Mouse (Mus musculus) lung, embryonic 16.5 days (tissue): Measurements from ENCODE around the gene Fhad1. TPM values are rescaled to one million over a fixed set of nuclear protein-coding genes. Genes with fewer than 3 reads are reported as not detected.

Source experiments
- ATAC-seq: fragments of 200-750 bp; cut with Nextera tagmentation; 2 replicates; pipeline ENCODE4 v1.8.0; 2017; ENCODE audit warnings: low read depth, mild to moderate bottlenecking, moderate library complexity
- H3K27ac ChIP-seq: fragments of 300-500 bp; sonication (generic); 2 replicates; pipeline ENCODE4 v1.5.1; 2014; ENCODE audit warnings: mild to moderate bottlenecking, control low read depth, low read length
- H3K27me3 ChIP-seq: fragments of 300-500 bp; sonication (generic); 2 replicates; pipeline ENCODE4 v1.6.1; 2014; ENCODE audit warnings: low read depth, low read length, mixed read lengths; ENCODE audit not compliant: control insufficient read depth, insufficient read depth
- H3K36me3 ChIP-seq: fragments of 300-500 bp; sonication (generic); 2 replicates; pipeline ENCODE4 v1.6.1; 2014; ENCODE audit warnings: low read length; ENCODE audit not compliant: control insufficient read depth, insufficient read depth
- H3K4me1 ChIP-seq: fragments of 300-500 bp; sonication (generic); replicated peaks from 2 replicates; pipeline ENCODE4 v1.6.1; 2014; ENCODE audit warnings: low read length, mixed read lengths; ENCODE audit not compliant: control insufficient read depth, insufficient read depth
- H3K4me2 ChIP-seq: fragments of 300-500 bp; sonication (generic); 2 replicates; pipeline ENCODE4 v1.6.1; 2014; ENCODE audit warnings: low read depth, low read length, control low read depth
- H3K4me3 ChIP-seq: fragments of 300-500 bp; sonication (generic); 2 replicates; pipeline ENCODE4 v1.5.1; 2014; ENCODE audit warnings: mild to moderate bottlenecking, low read length, control low read depth
- H3K9ac ChIP-seq: fragments of 300-500 bp; sonication (generic); 2 replicates; pipeline ENCODE4 v1.6.1; 2014; ENCODE audit warnings: low read length, control low read depth
- H3K9me3 ChIP-seq: fragments of 300-500 bp; sonication (generic); 2 replicates; pipeline ENCODE4 v1.6.1; 2016; ENCODE audit warnings: low read length; ENCODE audit not compliant: control insufficient read depth
- WGBS: fragments of 180-500 bp; shearing (Covaris S2); extraction: QIAGEN DNeasy Blood & Tissue Kit; methylation state at CpG from one replicate; pipeline ENCODE4 v1.1.7; 2014; 5-methylcytosine and 5-hydroxymethylcytosine counted together
- polyA plus RNA-seq: library from polyadenylated mRNA; unstranded; fragments of >200 nt; fragmentation: Nextera tagmentation; extraction: Ambion mirVana; gene quantifications from 2 replicates; pipeline ENCODE4 v1.2.1, GENCODE M21; 2015

Gene Fhad1
- polyA plus RNA-seq, 1 experiment from 2014 or later = 3.3 TPM

GRCm38 (mm10) chr4:141993347-141994061 lies 21.4 kb downstream of the Fhad1 start:
- no peaks in the 10 kb centered on the region for H3K36me3 ChIP-seq
- no peak overlapping the region for H3K4me3 ChIP-seq
- H3K9ac ChIP-seq = no peak overlapping the region
- no peak overlapping the region for H3K27ac ChIP-seq
- no peaks in the 10 kb centered on the region for H3K9me3 ChIP-seq
- no peaks in the 10 kb centered on the region for H3K27me3 ChIP-seq
- ATAC-seq = 0 out of 2 replicates have a peak, but pooled peaks have one; percentile 20
- 64% methylated on average over 5 of the region's 5 CpGs for WGBS
- H3K4me1 ChIP-seq = peaks cover 8% of the 10 kb centered on the region; the same call in 1 of the 2 replicates
- no peak overlapping the region for H3K4me2 ChIP-seq

- Histone ChIP-seq H3K4me1 (peaks cover 8% of the 10 kb centered on the region; the same call in 1 of the 2 replicates), H3K36me3 (no peaks in the 10 kb centered on the region), H3K27me3 (no peaks in the 10 kb centered on the region), H3K9me3 (no peaks in the 10 kb centered on the region), H3K9ac (no peak overlapping the region), H3K27ac (no peak overlapping the region), H3K4me3 (no peak overlapping the region), H3K4me2 (no peak overlapping the region)
- WGBS = 70% methylated on average over 14 of the region's 14 CpGs
- ATAC-seq = no peak
Observed at GRCm38 (mm10) chr4:141992530-141993204, 22.2 kb downstream of the Fhad1 start.

- Histone ChIP-seq H3K27me3 (no peaks in the 10 kb centered on the region), H3K9ac (no peak overlapping the region), H3K4me2 (no peak overlapping the region), H3K9me3 (no peaks in the 10 kb centered on the region), H3K27ac (no peak overlapping the region), H3K4me3 (no peak overlapping the region), H3K36me3 (no peaks in the 10 kb centered on the region), H3K4me1 (no peaks in the 10 kb centered on the region)
- 72% methylated on average over 1 of the region's 1 CpGs for WGBS
- no peak for ATAC-seq
Observed at GRCm38 (mm10) chr4:141988178-141988577, 26.7 kb downstream of the Fhad1 start.

GRCm38 (mm10) chr4:141983689-141984088 lies 31.2 kb downstream of the Fhad1 start:
- Histone ChIP-seq H3K4me3 (no peak overlapping the region), H3K27me3 (no peaks in the 10 kb centered on the region), H3K9me3 (no peaks in the 10 kb centered on the region), H3K36me3 (no peaks in the 10 kb centered on the region), H3K4me1 (no peaks in the 10 kb centered on the region), H3K4me2 (no peak overlapping the region), H3K9ac (no peak overlapping the region), H3K27ac (no peak overlapping the region)
- 65% methylated on average over 3 of the region's 3 CpGs for WGBS
- ATAC-seq = no peak

- WGBS = 55% methylated on average over 3 of the region's 3 CpGs
- no peak for ATAC-seq
- H3K27me3 ChIP-seq = no peaks in the 10 kb centered on the region
Observed at GRCm38 (mm10) chr4:141981475-141981874, 33.4 kb downstream of the Fhad1 start.

GRCm38 (mm10) chr4:141978582-141978981 lies 36.3 kb downstream of the Fhad1 start:
- no peaks in the 10 kb centered on the region for H3K36me3 ChIP-seq
- no peak overlapping the region for H3K4me2 ChIP-seq
- ATAC-seq = no peak
- H3K4me3 ChIP-seq = no peak overlapping the region
- no peaks in the 10 kb centered on the region for H3K4me1 ChIP-seq
- H3K27ac ChIP-seq = no peak overlapping the region
- 56% methylated on average over 11 of the region's 11 CpGs for WGBS
- no peak overlapping the region for H3K9ac ChIP-seq
- H3K9me3 ChIP-seq = no peaks in the 10 kb centered on the region
- no peaks in the 10 kb centered on the region for H3K27me3 ChIP-seq

More at GRCm38 (mm10) chr4:141981475-141981874, 33.4 kb downstream of the Fhad1 start:
- Histone ChIP-seq H3K36me3 (no peaks in the 10 kb centered on the region), H3K27ac (no peak overlapping the region), H3K4me3 (no peak overlapping the region), H3K4me2 (no peak overlapping the region), H3K9me3 (no peaks in the 10 kb centered on the region), H3K9ac (no peak overlapping the region), H3K4me1 (no peaks in the 10 kb centered on the region)

GRCm38 (mm10) chr4:141977346-141977745 lies 37.5 kb downstream of the Fhad1 start:
- Histone ChIP-seq H3K27me3 (no peaks in the 10 kb centered on the region), H3K27ac (no peak overlapping the region), H3K9ac (no peak overlapping the region), H3K4me3 (no peak overlapping the region), H3K9me3 (no peaks in the 10 kb centered on the region), H3K4me2 (no peak overlapping the region), H3K36me3 (no peaks in the 10 kb centered on the region), H3K4me1 (no peaks in the 10 kb centered on the region)
- ATAC-seq = no peak
- 47% methylated on average over 9 of the region's 9 CpGs for WGBS

GRCm38 (mm10) chr4:141976163-141976562 lies 38.7 kb downstream of the Fhad1 start:
- H3K27ac ChIP-seq = no peak overlapping the region
- WGBS = 36% methylated on average over 4 of the region's 4 CpGs
- no peak overlapping the region for H3K4me2 ChIP-seq
- H3K4me3 ChIP-seq = no peak overlapping the region
- no peaks in the 10 kb centered on the region for H3K4me1 ChIP-seq
- no peak overlapping the region for H3K9ac ChIP-seq
- H3K36me3 ChIP-seq = no peaks in the 10 kb centered on the region
- no peaks in the 10 kb centered on the region for H3K27me3 ChIP-seq
- peak; percentile 20; the same call in 1 of the 2 replicates for ATAC-seq
- H3K9me3 ChIP-seq = no peaks in the 10 kb centered on the region

GRCm38 (mm10) chr4:141964575-141964974 lies 50.3 kb downstream of the Fhad1 start:
- H3K27ac ChIP-seq = no peak overlapping the region
- WGBS = 16% methylated on average over 6 of the region's 6 CpGs
- ATAC-seq = peak; percentile 94
- H3K9ac ChIP-seq = no peak overlapping the region
- 0 out of 2 replicates have a peak overlapping the region, but pooled peaks have one; percentile 22 for H3K4me2 ChIP-seq
- H3K36me3 ChIP-seq = no peaks in the 10 kb centered on the region
- no peaks in the 10 kb centered on the region for H3K27me3 ChIP-seq
- H3K9me3 ChIP-seq = no peaks in the 10 kb centered on the region
- no peak overlapping the region for H3K4me3 ChIP-seq
- H3K4me1 ChIP-seq = peaks cover 6% of the 10 kb centered on the region
